Mouse (Mus musculus): ENCODE measurements around the gene Nup107. TPM values are rescaled to one million over a fixed set of nuclear protein-coding genes. Genes with fewer than 3 reads are reported as not detected.
"Not testable (repeated sequence)": the region's sequence is repeated elsewhere in the genome, so short reads cannot be mapped to it uniquely, and the experiment has no call there.

Gene Nup107
- polyA plus RNA-seq, 1 experiment from 2014 or later, result 68.1 TPM

DNA sequence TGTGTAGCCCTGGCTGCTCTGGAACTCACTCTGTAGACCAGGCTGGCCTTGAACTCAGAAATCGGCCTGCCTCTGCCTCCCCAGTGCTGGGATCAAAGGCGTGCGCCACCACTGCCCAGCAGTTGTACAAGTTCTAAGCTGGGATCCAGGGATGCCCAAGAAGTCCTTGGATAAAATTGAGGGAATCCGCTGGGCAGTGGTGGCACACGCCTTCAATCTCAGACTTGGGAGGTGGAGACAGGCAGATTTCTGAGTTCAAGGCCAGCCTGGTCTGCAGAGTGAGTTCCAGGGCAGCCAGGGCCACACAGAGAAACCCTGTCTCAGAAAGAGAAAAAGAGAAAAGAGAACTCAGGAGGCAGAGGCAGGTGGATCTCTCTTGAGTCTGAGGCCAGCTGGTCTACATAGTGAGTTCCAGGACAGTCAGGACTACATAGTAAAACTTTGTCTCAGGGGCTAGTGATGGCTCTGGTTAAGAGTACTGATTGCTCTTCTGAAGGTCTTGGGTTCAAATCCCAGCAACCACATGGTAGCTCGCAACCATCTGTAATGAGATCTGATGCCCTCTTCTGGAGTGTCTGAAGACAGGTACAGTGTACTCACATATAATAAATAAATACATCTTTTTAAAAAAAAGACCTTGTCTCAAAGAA is 88.1 kb downstream of the Nup107 start:
- not testable (repeated sequence) for ATAC-seq; H3K9me3 ChIP-seq (replicated peaks); H3K4me2 ChIP-seq; H3K27me3 ChIP-seq; H3K27ac ChIP-seq; H3K4me3 ChIP-seq; H3K9ac ChIP-seq
- Histone ChIP-seq H3K4me1 (peaks cover 16% of the 10 kb centered on the region), H3K36me3 (ENCODE audit: poor library complexity, severe bottlenecking) (peaks cover 82% of the 10 kb centered on the region)
- WGBS, result 98% methylated on average over 6 of the region's 6 CpGs

- 93% methylated on average over 3 of the region's 3 CpGs for WGBS
- Histone ChIP-seq H3K4me2 (no peak overlapping the region), H3K4me1 (peaks cover 7% of the 10 kb centered on the region; the same call in 1 of the 2 replicates), H3K27ac (no peak overlapping the region), H3K4me3 (no peak overlapping the region), H3K27me3 (no peaks in the 10 kb centered on the region), H3K9me3 (replicated peaks) (no peaks in the 10 kb centered on the region), H3K9ac (no peak overlapping the region), H3K36me3 (ENCODE audit: poor library complexity, severe bottlenecking) (peaks cover 88% of the 10 kb centered on the region)
- ATAC-seq, result no peak
These were observed 89.0 kb downstream of the Nup107 start for GRCm38 (mm10) chr10:117703506-117703905.

DNA sequence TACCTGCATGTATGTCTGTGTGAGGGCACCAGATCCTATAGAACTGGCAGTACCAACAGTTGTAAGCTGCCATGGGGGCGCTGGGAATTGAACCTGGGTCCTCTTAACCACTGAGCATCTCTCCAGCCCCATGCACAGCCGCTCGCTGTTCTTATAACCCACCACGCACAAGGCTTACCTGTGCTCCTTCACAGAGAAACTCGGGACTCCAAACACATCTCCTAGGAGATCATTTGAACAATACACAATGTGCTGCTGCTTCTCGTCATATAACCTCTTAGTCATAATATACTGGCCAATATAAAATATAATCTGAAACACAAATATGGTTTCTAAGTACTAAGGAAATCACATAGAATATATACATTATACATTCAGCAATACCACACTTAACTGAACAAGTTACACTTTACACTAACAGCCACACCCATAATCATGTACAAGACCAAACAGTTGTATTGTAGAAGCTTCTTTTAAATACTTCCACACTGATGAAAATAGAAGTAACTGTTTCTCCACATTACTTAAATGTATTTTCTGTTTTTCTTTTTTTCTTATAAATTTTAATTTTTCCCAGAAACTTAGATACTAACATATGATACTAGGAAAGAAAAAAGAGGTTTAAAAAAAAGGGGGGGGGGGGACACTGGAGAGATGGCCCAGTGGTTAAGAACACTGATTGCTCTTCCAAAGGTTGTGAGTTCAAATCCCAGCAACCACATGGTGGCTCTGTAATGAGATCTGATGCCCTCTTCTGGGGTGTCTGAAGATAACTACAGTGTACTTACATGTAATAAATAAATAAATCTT is 90.3 kb downstream of the Nup107 start:
- no peaks in the 10 kb centered on the region for H3K9me3 ChIP-seq (replicated peaks)
- H3K4me2 ChIP-seq, result no peak overlapping the region
- H3K27me3 ChIP-seq, result no peaks in the 10 kb centered on the region
- peaks cover 93% of the 10 kb centered on the region for H3K36me3 ChIP-seq (ENCODE audit: poor library complexity, severe bottlenecking)
- peaks cover 7% of the 10 kb centered on the region; the same call in 1 of the 2 replicates for H3K4me1 ChIP-seq
- H3K9ac ChIP-seq, result no peak overlapping the region
- WGBS, result 96% methylated on average over 6 of the region's 6 CpGs
- H3K4me3 ChIP-seq, result no peak overlapping the region
- H3K27ac ChIP-seq, result no peak overlapping the region
- no peak for ATAC-seq

- Histone ChIP-seq H3K4me2 (no peak overlapping the region), H3K4me3 (no peak overlapping the region), H3K9ac (no peak overlapping the region), H3K4me1 (no peaks in the 10 kb centered on the region), H3K27ac (no peak overlapping the region), H3K36me3 (ENCODE audit: poor library complexity, severe bottlenecking) (peaks cover 94% of the 10 kb centered on the region), H3K9me3 (replicated peaks) (no peaks in the 10 kb centered on the region), H3K27me3 (no peaks in the 10 kb centered on the region)
- ATAC-seq, result no peak
- 93% methylated on average over 6 of the region's 6 CpGs for WGBS
These were observed 91.3 kb downstream of the Nup107 start for GRCm38 (mm10) chr10:117701034-117701829.

Other genes with a start within 250 kb of the Nup107 start
- gene Cpm, start 163.2 kb downstream of the Nup107 start, polyA plus RNA-seq (2015; fragmentation: Nextera tagmentation; extraction: Ambion mirVana), result 4.3 and 4.7 TPM in 2 replicates
- 59.3 and 61.8 TPM in 2 replicates for gene Mdm2, start 81.9 kb downstream of the Nup107 start, polyA plus RNA-seq (2015; fragmentation: Nextera tagmentation; extraction: Ambion mirVana)
- 25.5 and 26.2 TPM in 2 replicates for gene Slc35e3, start 46.3 kb downstream of the Nup107 start, polyA plus RNA-seq (2015; fragmentation: Nextera tagmentation; extraction: Ambion mirVana)
- gene Rap1b, start 53.3 kb upstream of the Nup107 start, polyA plus RNA-seq (2015; fragmentation: Nextera tagmentation; extraction: Ambion mirVana), result 123 and 129 TPM in 2 replicates

Data from forebrain, embryonic 13.5 days (tissue).